Mouse (Mus musculus) fat pad, adult 2 months (tissue): Measurements from ENCODE around the gene Stk33.

Experiments used
- DNase-seq: peaks from one replicate; pipeline ENCODE4 v3.0.0-alpha.2; 2011; ENCODE audit warnings: low read depth, low spot score; ENCODE audit errors: extremely low read depth

Stk33 gene

GRCm38 (mm10) chr7:109255506-109256352 is 183.2 kb downstream of the Stk33 start:
- DNase-seq = no peak

GRCm38 (mm10) chr7:109251418-109251817 is 187.5 kb downstream of the Stk33 start:
- no peak for DNase-seq

- no peak for DNase-seq
Measured at GRCm38 (mm10) chr7:109244776-109245175, 194.1 kb downstream of the Stk33 start.

GRCm38 (mm10) chr7:109241313-109241712 is 197.6 kb downstream of the Stk33 start:
- no peak for DNase-seq

GRCm38 (mm10) chr7:109239346-109239745 is 199.5 kb downstream of the Stk33 start:
- DNase-seq = no peak

GRCm38 (mm10) chr7:109238724-109239123 is 200.2 kb downstream of the Stk33 start:
- DNase-seq = no peak

- DNase-seq = no peak
Measured at GRCm38 (mm10) chr7:109234882-109235640, 203.8 kb downstream of the Stk33 start.

- no peak for DNase-seq
Measured at GRCm38 (mm10) chr7:109234476-109234875, 204.4 kb downstream of the Stk33 start.

- DNase-seq = no peak
Measured at GRCm38 (mm10) chr7:109231881-109232321, 207.0 kb downstream of the Stk33 start.

GRCm38 (mm10) chr7:109231307-109231706 is 207.6 kb downstream of the Stk33 start:
- DNase-seq = no peak

- DNase-seq = no peak
Measured at GRCm38 (mm10) chr7:109230806-109231205, 208.1 kb downstream of the Stk33 start.
